Mouse (Mus musculus) left cerebral cortex, postnatal 25 days (tissue): Measurements from ENCODE around the gene Gpr176. TPM values are rescaled to one million over a fixed set of nuclear protein-coding genes. Genes with fewer than 3 reads are reported as not detected.

Experiments used
- DNase-seq, 2 experiments: peaks; one replicate each; pipeline ENCODE4 v3.0.0; 2022; ENCODE audit warnings: low spot score in 2 of 2, mixed read lengths in 1 of 2
- intact Hi-C: fragments of 180-260 bp; cut with DNase I; formaldehyde crosslinking; loops from one replicate; pipeline ENCODE4 v1.15.1; 2025
- total RNA-seq, 2 experiments: library from RNA; stranded (reverse); gene quantifications; 2 replicates each; pipeline ENCODE4 v1.2.3; 2021

The Gpr176 gene
- total RNA-seq, 2 experiments from 2014 or later = 9.3 to 11.2 TPM

- intact Hi-C loops = no loop called here
- peak in 1 of 2 experiments; percentile 37 for DNase-seq
These were observed 2.3 kb upstream of the Gpr176 start for GRCm38 (mm10) chr2:118375522-118375921.

DNA sequence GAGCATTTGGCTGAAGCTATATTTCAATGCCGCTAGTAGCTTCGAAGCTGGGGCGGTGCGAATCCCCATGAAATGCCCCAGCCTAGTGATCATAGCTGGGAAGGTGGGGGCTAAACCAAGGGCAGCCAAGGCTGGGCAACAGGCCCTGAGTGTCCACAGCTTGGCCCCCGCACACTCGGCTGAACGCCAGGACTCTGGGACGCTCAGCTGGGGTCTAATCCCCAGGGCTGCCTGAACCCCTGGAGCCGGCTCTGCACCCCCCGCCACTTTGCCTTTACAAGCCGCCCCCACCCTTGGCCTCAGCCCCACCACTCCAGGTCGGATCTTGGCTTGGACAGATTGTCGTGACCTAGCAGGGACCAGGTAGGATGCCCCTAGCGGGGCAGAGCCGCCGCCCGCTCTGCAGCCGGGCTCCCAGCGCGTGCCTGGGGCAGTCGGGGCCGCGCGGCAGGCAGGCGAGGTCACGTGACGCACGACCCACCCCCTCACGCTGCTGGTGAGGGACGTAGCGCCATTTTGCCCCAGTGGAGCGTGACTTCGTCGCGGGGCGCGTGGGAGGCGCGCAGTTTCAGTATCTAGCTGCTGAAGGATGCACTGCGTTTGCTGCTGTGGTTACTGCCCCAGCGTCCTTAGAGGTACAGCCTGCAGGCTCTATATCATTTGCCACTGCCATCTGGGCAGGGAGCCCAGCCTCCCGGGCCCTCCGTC is 507 bp upstream of the Gpr176 start:
- intact Hi-C loops = loop anchor here (5.0 kb wide), 1 partner anchor 111 kb away; no protein-coding TSS in a partner anchor
- DNase-seq = peak; percentile 91 to 93

DNA sequence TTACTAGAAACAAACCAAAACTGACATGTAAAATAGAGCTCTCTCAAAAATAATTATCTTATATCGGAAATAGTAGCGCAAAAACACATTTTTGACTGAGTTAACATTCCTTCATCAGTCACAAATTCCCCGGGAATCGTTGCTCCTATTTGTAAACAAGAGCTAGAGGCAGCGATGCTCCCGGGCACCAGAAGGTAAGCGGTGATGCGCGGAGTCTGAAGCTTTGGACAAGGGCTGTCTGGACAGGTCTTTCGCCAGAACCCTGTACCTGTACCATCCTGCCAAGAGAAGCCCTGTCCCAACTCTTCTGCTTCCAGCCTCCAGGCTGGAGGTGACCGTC is 688 bp downstream of the Gpr176 start:
- DNase-seq = no peak
- intact Hi-C loops = loop anchor here (5.0 kb wide), 1 partner anchor 110 kb away; no protein-coding TSS in a partner anchor

DNA sequence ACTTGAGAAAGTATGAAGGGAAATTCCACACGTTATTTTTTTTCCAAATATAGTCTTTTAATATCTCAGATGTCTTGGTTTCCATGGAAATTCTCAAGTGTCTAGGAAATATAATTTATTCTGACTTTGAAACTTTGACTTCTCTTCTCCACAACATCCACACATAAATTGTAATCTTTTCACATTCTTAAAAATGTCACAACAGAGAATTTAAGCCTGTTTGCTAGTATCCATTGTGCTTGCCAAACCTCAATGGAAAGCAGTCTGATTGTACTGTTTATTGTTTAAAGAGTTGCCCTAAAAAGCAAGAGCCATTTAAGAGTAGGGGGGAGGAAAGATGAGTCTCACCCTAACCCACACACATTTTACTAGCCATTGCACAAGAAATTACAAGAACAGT is 1.4 kb downstream of the Gpr176 start:
- intact Hi-C loops = loop anchor here (5.0 kb wide), 1 partner anchor 110 kb away; no protein-coding TSS in a partner anchor
- DNase-seq = no peak

GRCm38 (mm10) chr2:118355138-118355719 is 18.0 kb downstream of the Gpr176 start:
- DNase-seq = no peak
- intact Hi-C loops = no loop called here

- DNase-seq = peak in 1 of 2 experiments; percentile 8
- intact Hi-C loops = no loop called here
These were observed 19.3 kb downstream of the Gpr176 start for GRCm38 (mm10) chr2:118353916-118354403.

GRCm38 (mm10) chr2:118353498-118353897 is 19.7 kb downstream of the Gpr176 start:
- DNase-seq = no peak

GRCm38 (mm10) chr2:118345535-118345934 is 27.7 kb downstream of the Gpr176 start:
- intact Hi-C loops = no loop called here
- DNase-seq = no peak

More at GRCm38 (mm10) chr2:118353498-118353897, 19.7 kb downstream of the Gpr176 start:
- intact Hi-C loops = no loop called here

DNA sequence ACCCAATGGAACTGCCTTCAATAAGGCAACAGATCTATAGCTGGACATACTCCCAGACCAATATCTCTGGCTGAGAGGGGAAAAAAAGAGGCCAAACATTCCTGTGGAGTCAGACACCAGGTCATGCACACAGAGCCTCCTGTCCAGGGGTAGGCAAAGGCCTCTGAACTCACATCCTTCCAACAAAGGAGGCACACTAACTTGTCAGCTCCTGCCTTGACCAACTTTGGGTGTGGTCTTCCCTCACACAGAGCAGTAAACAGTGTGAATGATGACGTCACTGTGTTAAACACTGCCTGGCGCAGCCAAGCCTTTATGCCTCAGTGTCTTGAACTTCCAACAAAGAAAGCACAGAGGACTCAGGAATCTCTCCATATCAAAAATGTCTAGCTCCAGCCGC is 29.3 kb downstream of the Gpr176 start:
- intact Hi-C loops = no loop called here
- no peak for DNase-seq

DNA sequence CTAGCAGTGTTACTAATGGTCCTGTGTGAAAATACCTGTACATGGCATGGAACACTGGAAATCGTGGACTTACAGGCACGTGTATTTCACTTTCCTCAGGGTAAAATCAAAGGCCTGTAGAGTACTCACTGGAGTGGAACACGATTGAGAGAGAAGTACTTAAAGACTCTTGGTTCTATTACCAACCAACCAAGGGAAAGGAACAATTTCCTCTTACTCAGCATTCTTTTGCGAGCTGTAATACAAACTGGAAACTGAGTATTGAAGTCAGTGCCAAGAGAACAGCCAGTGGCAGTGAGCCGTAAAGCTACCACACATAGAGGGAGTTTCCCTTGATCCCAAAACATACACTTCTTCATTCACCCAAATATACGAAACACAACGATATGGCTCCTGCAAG is 31.9 kb downstream of the Gpr176 start:
- DNase-seq = no peak
- intact Hi-C loops = no loop called here

- peak; percentile 9 to 16 for DNase-seq
- intact Hi-C loops = loop anchor here (5.0 kb wide), 1 partner anchor 74 kb away; no protein-coding TSS in a partner anchor
These were observed 37.1 kb downstream of the Gpr176 start for GRCm38 (mm10) chr2:118336084-118336483.

DNA sequence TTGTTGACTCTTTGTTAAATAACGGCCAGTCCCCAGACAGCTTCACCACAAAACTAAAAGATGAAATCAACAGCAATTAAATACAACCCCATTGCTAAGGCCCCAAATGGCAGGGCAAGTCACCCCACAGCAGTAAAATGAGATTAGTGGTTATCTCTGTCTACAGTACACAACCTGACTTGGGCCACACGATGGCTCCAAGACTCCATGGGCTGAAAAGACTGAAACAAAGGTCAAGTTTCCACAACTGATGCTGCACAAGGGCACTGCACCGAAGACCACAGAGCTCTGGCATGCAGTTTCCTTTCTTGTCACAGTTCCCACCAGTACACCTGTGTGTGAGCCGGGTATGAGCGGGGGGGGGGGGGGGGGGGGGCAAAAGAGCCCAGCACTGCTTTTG is 50.6 kb downstream of the Gpr176 start:
- no peak for DNase-seq
- intact Hi-C loops = no loop called here

DNA sequence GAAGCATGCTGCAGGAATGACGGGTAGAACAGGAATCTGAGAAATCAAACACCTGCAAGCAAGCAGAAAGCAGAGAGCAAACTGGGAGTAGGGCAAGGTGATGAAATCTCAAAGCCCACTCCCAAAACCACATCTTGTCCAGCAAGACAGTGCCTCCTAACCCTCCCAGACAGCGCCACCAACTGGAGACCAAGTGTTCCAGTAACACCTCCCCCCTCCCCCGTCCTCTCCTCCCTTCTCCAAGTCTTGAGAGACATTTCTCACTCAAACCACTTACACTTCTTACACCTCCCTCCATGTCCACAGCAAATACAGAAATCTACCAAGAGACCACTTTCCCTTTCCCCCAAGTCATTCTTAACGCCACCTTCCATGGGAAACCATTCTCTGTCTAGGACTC is 51.4 kb downstream of the Gpr176 start:
- intact Hi-C loops = no loop called here
- DNase-seq = no peak

DNA sequence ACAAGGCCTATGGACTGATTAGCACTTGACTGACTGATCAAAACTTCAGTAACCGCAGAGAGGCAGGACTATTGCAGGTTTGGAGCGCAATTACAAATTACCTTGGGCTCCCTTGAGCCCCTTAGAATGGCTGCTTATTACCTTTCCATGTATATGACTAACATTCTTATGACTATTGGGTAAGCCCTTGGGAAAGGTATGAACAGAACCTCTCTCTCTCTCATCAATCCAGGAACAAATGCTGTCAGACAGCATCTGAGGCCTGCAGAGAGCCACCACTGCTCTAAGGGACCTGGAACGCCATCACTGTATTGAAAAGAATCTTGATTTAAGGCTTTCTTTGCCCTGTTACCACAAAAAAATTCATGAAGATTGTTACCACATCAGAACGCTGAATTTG is 52.1 kb downstream of the Gpr176 start:
- intact Hi-C loops = no loop called here
- DNase-seq = no peak

DNA sequence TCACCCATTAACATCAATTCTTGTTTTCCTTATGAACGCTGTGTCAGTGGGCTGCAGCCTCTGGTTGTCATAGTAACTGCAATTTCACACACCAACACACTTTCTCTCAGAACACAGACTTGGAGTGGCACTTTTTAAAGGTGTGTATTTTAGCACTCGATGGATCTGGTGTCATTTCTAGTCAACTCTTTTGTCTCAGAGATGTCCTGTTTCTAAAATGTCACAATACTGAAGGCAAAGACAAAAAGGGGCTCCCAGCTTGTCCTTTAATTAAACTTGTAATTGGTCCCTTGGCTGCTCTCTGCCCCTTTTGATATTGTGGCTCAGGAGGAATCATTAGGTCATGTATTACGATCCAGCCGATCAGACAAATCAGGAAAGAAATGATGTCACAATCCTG is 52.7 kb downstream of the Gpr176 start:
- peak; percentile 8 to 10 for DNase-seq
- intact Hi-C loops = no loop called here

DNA sequence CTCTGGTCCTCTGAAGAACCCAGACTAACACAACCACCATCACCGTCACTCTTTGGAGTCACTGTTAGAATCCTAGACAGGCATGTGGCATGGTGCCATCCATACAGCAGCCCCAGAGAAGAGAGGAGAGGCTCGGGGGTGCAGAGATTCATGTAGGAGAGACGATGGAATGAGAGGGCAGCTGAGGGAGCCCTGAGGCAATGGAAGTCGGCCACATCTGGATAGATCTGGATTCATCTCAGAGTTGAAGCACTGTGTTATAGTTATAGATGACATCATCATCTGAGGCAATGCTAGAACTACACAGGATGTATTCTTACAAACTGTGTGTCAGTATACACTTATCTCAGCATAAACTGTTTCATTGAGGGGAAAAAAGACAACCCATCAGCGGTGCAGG is 54.0 kb downstream of the Gpr176 start:
- DNase-seq = no peak
- intact Hi-C loops = no loop called here

GRCm38 (mm10) chr2:118316939-118317338 is 56.3 kb downstream of the Gpr176 start:
- DNase-seq = no peak
- intact Hi-C loops = no loop called here

- intact Hi-C loops = no loop called here
- no peak for DNase-seq
These were observed 57.4 kb downstream of the Gpr176 start for GRCm38 (mm10) chr2:118315656-118316402.

- DNase-seq = peak in 1 of 2 experiments; percentile 14
- intact Hi-C loops = no loop called here
These were observed 65.7 kb downstream of the Gpr176 start for GRCm38 (mm10) chr2:118307561-118307960.

DNA sequence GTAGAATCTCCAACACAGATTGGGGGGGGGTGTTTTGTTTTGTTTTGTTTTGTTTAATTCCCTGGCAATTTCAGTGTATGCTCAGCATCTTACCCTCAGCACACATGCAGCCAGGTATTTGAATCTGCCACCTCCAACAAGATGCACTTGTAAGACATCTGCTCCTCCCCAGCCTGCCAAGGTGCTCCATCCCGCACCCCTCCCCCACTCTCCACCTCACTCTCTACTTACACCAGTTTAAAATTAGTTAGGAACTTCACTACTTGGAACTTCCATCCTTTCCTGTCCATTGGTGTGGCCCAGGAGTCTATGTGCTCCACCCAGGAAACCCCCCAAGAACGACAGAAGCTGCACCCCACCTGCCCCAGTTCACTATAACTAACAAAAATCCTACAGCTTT is 66.3 kb downstream of the Gpr176 start:
- no peak for DNase-seq
- intact Hi-C loops = no loop called here

DNA sequence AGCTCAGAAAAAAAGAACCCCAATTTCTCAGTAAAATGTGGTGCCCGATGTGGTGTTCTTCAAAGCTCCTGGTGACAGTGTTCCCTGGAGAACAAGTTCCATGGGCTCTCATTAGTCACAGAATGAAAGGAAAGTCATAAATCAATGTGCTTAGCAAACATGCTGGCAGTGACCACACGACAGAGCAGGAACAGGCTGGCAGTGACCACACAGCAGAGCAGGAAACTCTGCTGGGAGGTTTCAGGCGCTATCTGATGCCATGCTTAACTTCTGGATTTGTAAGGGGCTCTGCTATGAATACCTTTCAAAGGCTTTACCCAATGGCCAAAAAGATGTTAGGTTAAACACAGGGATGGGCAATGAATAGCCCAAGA is 66.7 kb downstream of the Gpr176 start:
- intact Hi-C loops = no loop called here
- DNase-seq = no peak
